ENCODE assay signal across 8 mouse cellular contexts in genomic region chr15:78596914-78597313, GRCm38 (mm10). TPM values are rescaled to one million over a fixed set of nuclear protein-coding genes. Genes with fewer than 3 reads are reported as not detected.
A peak's percentile ranks its signal among the peaks of the same experiment; 100 is the strongest.
DNase-seq lines count a peak whose midpoint lies in the region; ATAC-seq and TF ChIP-seq lines count a peak whose summit lies in the region.

Gene Cyth4, plus strand, starts transcription at chr15:78597047.

- no peak within 1 kb of the TSS for H3K4me3 ChIP-seq in heart, embryonic 12.5 days
- H3K4me3 ChIP-seq in thymus, adult 2 months (ENCODE audit: control insufficient read depth, insufficient read depth, low read length) = peak within 1 kb of the TSS; percentile 31
- H3K4me3 ChIP-seq in forebrain, embryonic 11.5 days (ENCODE audit: low read depth, low read length) = no peak within 1 kb of the TSS

- 0 out of 2 replicates have a peak, but pooled peaks have one; percentile 48 for TF ChIP-seq POLR2A in thymus, adult 2 months (IDR thresholded peaks at IDR 0.05; ENCODE audit: control insufficient read depth, extremely low read depth, insufficient read depth, low read length, poor library complexity)

- no peak within 1 kb of the TSS for H3K4me2 ChIP-seq in heart, embryonic 12.5 days
- no peak within 1 kb of the TSS for H3K4me2 ChIP-seq in forebrain, embryonic 11.5 days (ENCODE audit: low read depth, low read length, severe bottlenecking)

- no peak within 1 kb of the TSS for H3K9ac ChIP-seq in heart, embryonic 12.5 days
- H3K9ac ChIP-seq in forebrain, embryonic 11.5 days (ENCODE audit: low read length) = no peak within 1 kb of the TSS

- TF ChIP-seq CTCF in thymus, adult 2 months (IDR thresholded peaks at IDR 0.05; ENCODE audit: borderline replicate concordance, control insufficient read depth, extremely low read depth, insufficient read depth, low read length, poor library complexity) = 0 out of 2 replicates have a peak, but pooled peaks have one; percentile 15

- H3K36me3 ChIP-seq in heart, embryonic 12.5 days = no peaks in the 10 kb centered on the region
- no peaks in the 10 kb centered on the region for H3K36me3 ChIP-seq in thymus, adult 2 months (ENCODE audit: control insufficient read depth, insufficient read depth, low read length)
- H3K36me3 ChIP-seq in forebrain, embryonic 11.5 days (ENCODE audit: control insufficient read depth, insufficient read depth, low read length) = no peaks in the 10 kb centered on the region

- H3K4me1 ChIP-seq in heart, embryonic 12.5 days (replicated peaks) = no peaks in the 10 kb centered on the region
- peaks cover 74% of the 10 kb centered on the region for H3K4me1 ChIP-seq in thymus, adult 2 months (replicated peaks; ENCODE audit: control insufficient read depth, insufficient read depth, low read length)
- no peaks in the 10 kb centered on the region for H3K4me1 ChIP-seq in forebrain, embryonic 11.5 days (replicated peaks; ENCODE audit: control insufficient read depth, insufficient read depth, low read length)

- H3K9me3 ChIP-seq in heart, embryonic 12.5 days (replicated peaks) = no peaks in the 10 kb centered on the region
- H3K9me3 ChIP-seq in forebrain, embryonic 11.5 days (ENCODE audit: control insufficient read depth, low read length) = no peaks in the 10 kb centered on the region

- 71% methylated on average over 7 of the region's 7 CpGs for WGBS in heart, embryonic 12.5 days
- 7% methylated on average over 7 of the region's 7 CpGs for whole genome bisulfite sequencing in thymus, adult 2 months
- 84% methylated on average over 7 of the region's 7 CpGs for WGBS in forebrain, embryonic 11.5 days

- H3K27ac ChIP-seq in heart, embryonic 12.5 days (ENCODE audit: poor library complexity, severe bottlenecking) = no peak within 1 kb of the TSS
- peak within 1 kb of the TSS; percentile 55; the same call in 1 of the 2 replicates for H3K27ac ChIP-seq in thymus, adult 2 months (ENCODE audit: control insufficient read depth, insufficient read depth, low read length)
- H3K27ac ChIP-seq in forebrain, embryonic 11.5 days (ENCODE audit: low read depth, low read length) = no peak within 1 kb of the TSS

- 0 out of 2 replicates have a peak, but pooled peaks have one; percentile 36 for ATAC-seq in heart, embryonic 12.5 days (ENCODE audit: insufficient number of reproducible peaks, low FRiP score)
- no peak for ATAC-seq in forebrain, embryonic 11.5 days (replicated peaks; ENCODE audit: low FRiP score)

- DNase-seq in 416B (ENCODE audit: low read depth) = peak; percentile 96
- DNase-seq in CD8-positive naive resting alpha-beta T cell, adult 2 months (ENCODE audit: low read depth in 2 of 2, low spot score in 2 of 2) = peak; percentile 60 to 66
- DNase-seq in layer of hippocampus, postnatal 10 days (ENCODE audit: low spot score in 2 of 2) = no peak
- DNase-seq in lung, postnatal 36 days = peak; percentile 80
- peak; percentile 77 for DNase-seq in thymus, adult 2 months
- no peak for DNase-seq in urinary bladder, postnatal 4 days (ENCODE audit: low spot score in 2 of 2)
- DNase-seq in forebrain, embryonic 11.5 days (ENCODE audit: low spot score) = no peak

- H3K27me3 ChIP-seq in heart, embryonic 12.5 days (replicated peaks) = 0 out of 2 replicates have a peak, but pooled peaks cover 12% of the 10 kb centered on the region
- no peaks in the 10 kb centered on the region for H3K27me3 ChIP-seq in thymus, adult 2 months (ENCODE audit: control insufficient read depth, insufficient read depth, low read length)
- H3K27me3 ChIP-seq in forebrain, embryonic 11.5 days (ENCODE audit: control insufficient read depth, insufficient read depth, low read length) = no peaks in the 10 kb centered on the region

RNA-seq across cellular contexts. Expression of gene Cyth4, which starts in this region (rescaled TPM):
- polyA plus RNA-seq in heart, embryonic 12.5 days (2016; fragmentation: Nextera tagmentation; extraction: Ambion mirVana) = 3.8 and 4.8 TPM in 2 replicates
- total RNA-seq in layer of hippocampus, postnatal 10 days (2021) = 10 to 100 TPM; 13.8 to 15.2 TPM
- 81.1 and 83.6 TPM in 2 replicates for polyA plus RNA-seq in thymus, adult 2 months (2012; rRNA removed)
- 1.9 and 2.0 TPM in 2 replicates for polyA plus RNA-seq in forebrain, embryonic 11.5 days (2014; fragmentation: Nextera tagmentation; extraction: Ambion mirVana)

Comparison
In these comparisons a context has a peak if more than half of its experiments do, and no peak if none do; other contexts are left out.
1. RNA of gene Cyth4 (polyA plus RNA-seq): 81.1 to 83.6 TPM in thymus, adult 2 months; 3.8 to 4.8 TPM in heart, embryonic 12.5 days and 1.9 to 2.0 TPM in forebrain, embryonic 11.5 days; every median in the first group is over 10 times any median in the second.
2. DNase-seq: peak in 416B (single experiment), CD8-positive naive resting alpha-beta T cell, adult 2 months (2 of 2), lung, postnatal 36 days (single experiment) and thymus, adult 2 months (single experiment); none in layer of hippocampus, postnatal 10 days (0 of 2), urinary bladder, postnatal 4 days (0 of 2) and forebrain, embryonic 11.5 days (single experiment).